Mouse (Mus musculus): ENCODE measurements around the gene Pate2.

DNA sequence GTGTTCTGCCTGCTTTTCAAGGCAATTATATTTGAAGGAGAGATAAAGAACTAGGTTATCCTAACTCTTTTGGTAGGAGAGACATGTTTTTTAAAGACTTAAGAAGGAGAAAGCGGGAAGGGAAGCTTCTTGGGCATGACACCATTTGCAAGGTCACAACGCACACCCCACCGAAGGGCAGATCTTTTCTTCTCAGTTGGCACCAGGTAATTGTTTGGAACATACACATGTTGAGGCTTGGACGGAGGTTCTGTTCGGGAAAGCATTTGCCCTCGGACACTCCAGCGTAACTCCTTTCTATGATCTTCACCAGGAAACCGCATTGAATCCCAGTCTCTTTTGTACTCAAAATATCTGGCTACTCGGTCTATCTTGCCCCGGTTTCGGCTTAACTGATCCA, 9.0 kb upstream of the Pate2 start:
- TF ChIP-seq CTCF (IDR thresholded peaks at IDR 0.05; ENCODE audit: low read depth) (no peak), EP300 (optimal IDR thresholded peaks at IDR 0.05) (no peak)

All from stomach, postnatal 0 days (tissue).